Mouse (Mus musculus) heart, adult 2 months (tissue): ENCODE measurements around the gene Urm1.

Experiments
- CTCF ChIP-seq: fragments of 200-600 bp; IDR thresholded peaks from 2 replicates; pipeline ENCODE4 v1.8.1; 2022; ENCODE audit warnings: antibody characterized with exemption, mild to moderate bottlenecking, moderate library complexity
- POLR2A ChIP-seq: fragments of 200-500 bp; IDR thresholded peaks from 2 replicates; pipeline ENCODE4 v1.6.1; 2011; ENCODE audit warnings: mild to moderate bottlenecking, low read depth, low read length, control low read depth; ENCODE audit not compliant: insufficient read depth

GRCm38 (mm10) chr2:29849841-29850480 lies 30.1 kb downstream of the Urm1 start:
- TF ChIP-seq POLR2A = no peak
- TF ChIP-seq CTCF = peak; percentile 8; the same call in 1 of the 2 replicates
